Mouse (Mus musculus) megakaryocyte, embryonic 14.5 days (primary cell): ENCODE data around the gene Nts.

Experiments used
- FLI1 ChIP-seq: IDR thresholded peaks from 2 replicates; pipeline ENCODE4 v1.6.1; 2012; ENCODE audit warnings: low read length, inconsistent platforms, mixed read lengths
- GATA1 ChIP-seq: IDR thresholded peaks from 3 replicates; pipeline ENCODE4 v1.6.1; 2012; ENCODE audit warnings: mixed read lengths, low read length, inconsistent platforms, borderline replicate concordance

DNA sequence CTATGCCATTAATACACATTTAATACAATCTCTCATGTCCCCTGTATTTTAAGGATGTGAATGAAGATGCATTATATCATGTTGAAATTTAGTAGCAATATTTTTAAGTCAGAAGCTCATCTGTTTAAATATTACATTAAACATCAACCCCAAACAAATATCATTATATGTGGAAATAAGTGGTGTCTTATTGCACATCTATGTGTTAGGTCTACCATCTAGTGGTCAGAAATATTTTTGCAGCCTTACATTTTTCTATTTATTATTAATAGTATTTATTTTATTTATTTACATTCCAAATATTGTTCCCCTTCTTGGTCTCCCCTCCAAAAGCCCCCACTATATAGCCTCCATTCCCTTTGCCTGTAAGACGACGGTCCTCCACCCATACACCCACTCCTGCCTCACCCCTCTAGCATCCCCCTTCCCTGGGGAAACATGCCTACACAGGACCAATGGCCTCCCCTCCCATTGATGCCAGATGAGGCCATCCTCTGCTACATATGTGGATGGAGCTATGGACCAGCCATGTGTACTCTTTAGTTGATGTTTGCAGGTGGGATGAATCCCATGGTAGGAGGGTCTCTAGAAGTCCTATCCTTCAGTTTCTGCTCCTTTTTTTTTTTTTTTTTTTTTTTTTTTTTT lies 45.3 kb downstream of the Nts start:
- TF ChIP-seq FLI1, result no peak
- TF ChIP-seq GATA1, result no peak
